29 mouse cellular contexts compared by ENCODE assay signal in genomic region chr6:125701146-125701545, GRCm38 (mm10). TPM values are rescaled to one million over a fixed set of nuclear protein-coding genes. Genes with fewer than 3 reads are reported as not detected.
"Had no signal": no experiment of that assay in that cellular context is flagged by ENCODE, and none has a peak within 500 bp of the region (broad histone marks: within the 10 kb centered on the region; RNA-seq: fewer than 3 reads in every experiment).

No protein-coding gene starts in this region.

- H3K9me3 ChIP-seq: embryonic facial prominence, embryonic 10.5 days; embryonic facial prominence, embryonic 12.5 days; embryonic facial prominence, embryonic 13.5 days; embryonic facial prominence, embryonic 15.5 days; forebrain, embryonic 10.5 days; forebrain, embryonic 12.5 days; forebrain, embryonic 13.5 days; forebrain, embryonic 15.5 days had no signal

- H3K27me3 ChIP-seq: embryonic facial prominence, embryonic 12.5 days; embryonic facial prominence, embryonic 13.5 days; embryonic facial prominence, embryonic 15.5 days; forebrain, embryonic 12.5 days; forebrain, embryonic 13.5 days; forebrain, embryonic 15.5 days had no signal

- H3K36me3 ChIP-seq: embryonic facial prominence, embryonic 10.5 days; embryonic facial prominence, embryonic 12.5 days; embryonic facial prominence, embryonic 13.5 days; embryonic facial prominence, embryonic 15.5 days; forebrain, embryonic 10.5 days; forebrain, embryonic 12.5 days; forebrain, embryonic 15.5 days had no signal

- DNase-seq: cerebellum, adult 2 months; cerebellum, adult 8-10 months; cerebellum, adult 9-11 months; cerebellum, postnatal 10 days; cerebellum, postnatal 14 days; cerebellum, postnatal 25 days; cerebellum, postnatal 36 days; embryo, embryonic 11 days; forebrain, postnatal 0 days; gastrocnemius, adult 2 months; gastrocnemius, postnatal 10 days; gastrocnemius, postnatal 14 days; gastrocnemius, postnatal 25 days; gastrocnemius, postnatal 36 days; heart, adult 11 months; heart, adult 18-20 months; heart, adult 2 months had no signal

- H3K4me2 ChIP-seq: embryonic facial prominence, embryonic 12.5 days; embryonic facial prominence, embryonic 13.5 days; embryonic facial prominence, embryonic 15.5 days; forebrain, embryonic 12.5 days; forebrain, embryonic 13.5 days; forebrain, embryonic 15.5 days had no signal

- H3K27ac ChIP-seq: embryonic facial prominence, embryonic 10.5 days; embryonic facial prominence, embryonic 12.5 days; embryonic facial prominence, embryonic 13.5 days; embryonic facial prominence, embryonic 15.5 days; forebrain, embryonic 10.5 days; forebrain, embryonic 12.5 days; forebrain, embryonic 13.5 days; forebrain, embryonic 15.5 days; gastrocnemius, adult 2 months; heart, adult 2 months had no signal

- H3K4me1 ChIP-seq: embryonic facial prominence, embryonic 10.5 days; embryonic facial prominence, embryonic 12.5 days; embryonic facial prominence, embryonic 13.5 days; embryonic facial prominence, embryonic 15.5 days; forebrain, embryonic 10.5 days; forebrain, embryonic 12.5 days; forebrain, embryonic 13.5 days; forebrain, embryonic 15.5 days had no signal

- ATAC-seq: forebrain, embryonic 13.5 days; forebrain, embryonic 14.5 days; forebrain, embryonic 15.5 days; forebrain, embryonic 16.5 days; forebrain, postnatal 0 days had no signal

- H3K9ac ChIP-seq: embryonic facial prominence, embryonic 12.5 days; embryonic facial prominence, embryonic 13.5 days; embryonic facial prominence, embryonic 15.5 days; forebrain, embryonic 12.5 days; forebrain, embryonic 13.5 days; forebrain, embryonic 15.5 days; forebrain, postnatal 0 days had no signal

- H3K4me3 ChIP-seq: embryonic facial prominence, embryonic 10.5 days; embryonic facial prominence, embryonic 12.5 days; embryonic facial prominence, embryonic 13.5 days; embryonic facial prominence, embryonic 15.5 days; erythroblast, embryonic 14.5 days; forebrain, embryonic 10.5 days; forebrain, embryonic 12.5 days; forebrain, embryonic 13.5 days; forebrain, embryonic 15.5 days; gastrocnemius, adult 2 months; heart, adult 2 months had no signal

RNA-seq across cellular contexts. Expression of gene Ano2, which starts 10.9 kb away (rescaled TPM):
- polyA plus RNA-seq: forebrain, embryonic 13.5 days; gonadal fat pad, adult 2 months had no signal
